Mouse (Mus musculus): ENCODE measurements around the gene Hesx1.

DNA sequence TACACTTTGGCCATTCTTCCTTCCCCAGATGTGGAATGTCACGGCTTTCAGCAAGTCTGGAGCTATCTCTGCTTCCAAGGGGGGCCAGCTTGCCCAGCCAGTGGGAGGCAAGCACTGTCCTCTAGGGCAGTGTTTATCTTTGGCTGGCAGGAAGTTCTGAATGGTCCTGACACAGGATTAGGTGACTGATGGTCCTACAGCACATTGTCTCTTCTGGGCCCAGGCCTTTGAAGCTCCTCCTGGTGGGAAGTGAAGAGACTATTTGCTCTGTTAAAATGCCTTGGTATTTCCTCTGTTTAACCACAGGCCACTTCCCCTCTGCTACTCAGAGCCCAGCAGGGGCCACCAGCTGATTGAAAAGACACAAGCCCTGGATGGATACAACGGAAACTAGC lies 50.7 kb downstream of the Hesx1 start:
- TF ChIP-seq POLR2A (IDR thresholded peaks at IDR 0.05; ENCODE audit: insufficient read depth, low read depth, low read length), result no peak
- no peak for TF ChIP-seq CTCF (IDR thresholded peaks at IDR 0.05; ENCODE audit: insufficient read depth, low read depth, low read length)
